Mouse (Mus musculus): ENCODE measurements around the gene Dct.

DNA sequence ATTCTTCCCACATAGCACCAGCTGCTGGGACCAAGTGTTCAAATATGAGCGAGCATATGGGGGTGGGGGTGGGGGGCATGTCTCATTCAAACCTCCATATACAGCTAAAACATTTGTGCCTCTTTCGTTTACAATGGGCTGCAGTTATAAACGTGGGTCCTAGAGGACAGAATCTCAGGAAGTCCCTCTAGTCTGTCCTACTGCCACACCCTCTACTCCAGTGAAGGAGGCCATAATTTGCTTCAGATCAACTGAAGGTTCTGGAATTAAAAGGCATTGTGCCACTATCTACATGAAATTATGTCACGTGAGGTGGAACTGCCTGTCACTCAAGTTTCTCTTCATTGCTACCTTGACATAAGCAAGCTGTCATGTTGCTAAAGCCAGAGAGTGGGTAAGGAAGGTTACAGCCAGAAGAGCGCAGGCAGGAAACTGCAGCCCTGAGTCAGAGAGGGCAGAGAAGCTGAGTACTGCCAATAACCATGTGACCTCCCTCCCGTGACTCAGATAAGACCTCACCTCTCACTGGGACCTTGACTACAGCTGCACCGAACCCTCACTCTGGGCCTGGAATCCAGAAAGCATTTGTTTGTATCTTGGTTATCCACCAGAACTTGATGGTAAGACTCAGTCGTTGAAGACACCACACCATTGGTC lies 59.3 kb downstream of the Dct start:
- TF ChIP-seq POLR2A (IDR thresholded peaks at IDR 0.05; ENCODE audit: borderline replicate concordance, extremely low read depth, low read depth, low read length) (no peak), CTCF (IDR thresholded peaks at IDR 0.05; ENCODE audit: insufficient read depth, low read length) (no peak)
